Mouse (Mus musculus): ENCODE measurements at regions not wholly inside any gene's neighbourhood (a gene's known extent, or its start where the extent isn't known, plus 50 kb on each side); places are given as distances from the start of the nearest gene placed in this dataset.

DNA sequence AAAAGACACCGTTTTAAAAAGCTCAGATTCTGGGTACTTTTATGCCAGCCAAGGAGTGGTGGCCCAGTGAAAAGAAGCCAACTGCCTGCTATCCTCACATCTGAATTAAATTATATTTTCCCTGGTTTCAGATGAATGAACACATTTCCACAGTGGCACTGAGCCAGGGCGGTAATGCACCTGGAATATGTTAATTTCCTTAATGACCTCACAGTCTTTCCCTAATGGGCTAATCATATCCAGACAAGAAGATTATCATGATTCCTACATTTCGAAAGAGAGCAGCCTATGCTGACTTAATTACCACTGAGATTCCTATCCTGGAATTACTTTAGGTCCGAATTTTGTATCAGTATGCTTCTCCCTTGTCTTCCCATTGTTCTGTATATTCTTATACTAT is 454.3 kb upstream of the Intu start:
- TF ChIP-seq CTCF (IDR thresholded peaks at IDR 0.05; ENCODE audit: control insufficient read depth, insufficient read depth, insufficient read length) = no peak
- TF ChIP-seq MAX (IDR thresholded peaks at IDR 0.05) = no peak
- TF ChIP-seq MYOG (IDR thresholded peaks at IDR 0.05; ENCODE audit: control insufficient read depth, extremely low read depth, insufficient read length) = no peak

Measured in C2C12 (cell line).